Mouse (Mus musculus) bone marrow macrophage, adult 2 months (primary cell): ENCODE results near the gene Epha4.

Source experiments
- CTCF ChIP-seq: IDR thresholded peaks from 2 replicates; pipeline ENCODE4 v1.5.1; 2012; ENCODE audit warnings: low read depth, mild to moderate bottlenecking, low read length, moderate library complexity
- POLR2A ChIP-seq: IDR thresholded peaks from 2 replicates; pipeline ENCODE4 v1.6.1; 2012; ENCODE audit warnings: mild to moderate bottlenecking, low read depth, low read length, borderline replicate concordance

GRCm38 (mm10) chr1:77489387-77489786 is 25.5 kb downstream of the Epha4 start:
- no peak for TF ChIP-seq CTCF
- no peak for TF ChIP-seq POLR2A
